In genomic region chr4:138747851-138748250, GRCm38 (mm10) we compare ENCODE assay signal across 11 mouse cellular contexts. TPM values are rescaled to one million over a fixed set of nuclear protein-coding genes. Genes with fewer than 3 reads are reported as not detected.
DNase-seq lines count a peak whose midpoint lies in the region; ATAC-seq and TF ChIP-seq lines count a peak whose summit lies in the region.
"Had no signal": no experiment of that assay in that cellular context is flagged by ENCODE, and none has a peak within 500 bp of the region (broad histone marks: within the 10 kb centered on the region; RNA-seq: fewer than 3 reads in every experiment).

No protein-coding gene starts in this region.

- no peaks in the 10 kb centered on the region for H3K27me3 ChIP-seq in embryonic facial prominence, embryonic 11.5 days (ENCODE audit: control insufficient read depth, insufficient read depth, low read length)
- no peaks in the 10 kb centered on the region for H3K27me3 ChIP-seq in embryonic facial prominence, embryonic 10.5 days (replicated peaks; ENCODE audit: low read depth, poor library complexity, severe bottlenecking)
- no peaks in the 10 kb centered on the region for H3K27me3 ChIP-seq in neural tube, embryonic 12.5 days (replicated peaks)

- no peak; the same call in none of the 2 replicates for TF ChIP-seq CTCF in left cerebral cortex, adult 2 months (IDR thresholded peaks at IDR 0.05)

- no peaks in the 10 kb centered on the region for H3K9me3 ChIP-seq in embryonic facial prominence, embryonic 11.5 days (replicated peaks; ENCODE audit: control insufficient read depth, low read length)
- 0 out of 2 replicates have a peak, but pooled peaks cover 2% of the 10 kb centered on the region for H3K9me3 ChIP-seq in embryonic facial prominence, embryonic 10.5 days
- H3K9me3 ChIP-seq in neural tube, embryonic 12.5 days, result no peaks in the 10 kb centered on the region
- H3K9me3 ChIP-seq: heart, embryonic 15.5 days had no signal

- no peak overlapping the region for H3K27ac ChIP-seq in embryonic facial prominence, embryonic 11.5 days (replicated peaks; ENCODE audit: low read depth, low read length)
- no peak overlapping the region for H3K27ac ChIP-seq in embryonic facial prominence, embryonic 10.5 days (replicated peaks)
- no peak overlapping the region for H3K27ac ChIP-seq in neural tube, embryonic 12.5 days
- peak overlapping the region; percentile 66; the same call in 1 of the 2 replicates for H3K27ac ChIP-seq in left cerebral cortex, adult 2 months
- H3K27ac ChIP-seq: heart, embryonic 15.5 days had no signal

- H3K4me3 ChIP-seq in embryonic facial prominence, embryonic 11.5 days (ENCODE audit: low read depth, low read length), result no peak overlapping the region
- no peak overlapping the region for H3K4me3 ChIP-seq in embryonic facial prominence, embryonic 10.5 days
- H3K4me3 ChIP-seq in neural tube, embryonic 12.5 days, result no peak overlapping the region
- no peak overlapping the region for H3K4me3 ChIP-seq in left cerebral cortex, adult 2 months
- H3K4me3 ChIP-seq: heart, embryonic 15.5 days had no signal

- ATAC-seq in embryonic facial prominence, embryonic 11.5 days (replicated peaks; ENCODE audit: insufficient number of reproducible peaks, low FRiP score, low TSS enrichment, low read depth), result peak; percentile 76; the same call in 1 of the 2 replicates
- ATAC-seq in neural tube, embryonic 12.5 days (ENCODE audit: low FRiP score, low read depth), result peak; percentile 76

- peaks cover 3% of the 10 kb centered on the region; the same call in 1 of the 2 replicates for H3K4me1 ChIP-seq in embryonic facial prominence, embryonic 11.5 days (ENCODE audit: control insufficient read depth, insufficient read depth, low read length)
- H3K4me1 ChIP-seq in embryonic facial prominence, embryonic 10.5 days, result peaks cover 26% of the 10 kb centered on the region
- peaks cover 7% of the 10 kb centered on the region; the same call in 1 of the 2 replicates for H3K4me1 ChIP-seq in neural tube, embryonic 12.5 days
- H3K4me1 ChIP-seq: heart, embryonic 15.5 days had no signal

- 71% methylated on average over 10 of the region's 10 CpGs for WGBS in embryonic facial prominence, embryonic 11.5 days
- WGBS in embryonic facial prominence, embryonic 10.5 days, result 76% methylated on average over 10 of the region's 10 CpGs
- 62% methylated on average over 10 of the region's 10 CpGs for WGBS in neural tube, embryonic 12.5 days

- DNase-seq in embryonic facial prominence, embryonic 11.5 days (ENCODE audit: low spot score), result no peak
- no peak for DNase-seq in embryonic facial prominence, embryonic 10.5 days (ENCODE audit: low spot score)
- no peak for DNase-seq in neural tube, embryonic 10.5 days (ENCODE audit: extremely low spot score, low spot score)
- peak; percentile 43 to 54 for DNase-seq in left cerebral cortex, adult 2 months (ENCODE audit: extremely low spot score in 1 of 2, low spot score in 2 of 2)
- DNase-seq in thymus, postnatal 36 days, result peak; percentile 46 to 52
- no peak for DNase-seq in urinary bladder, postnatal 25 days (ENCODE audit: low spot score)
- no peak for DNase-seq in ovary, postnatal 10 days (ENCODE audit: low spot score)

- no peaks in the 10 kb centered on the region for H3K36me3 ChIP-seq in embryonic facial prominence, embryonic 11.5 days (replicated peaks; ENCODE audit: control insufficient read depth, insufficient read depth, low read depth, low read length)
- no peaks in the 10 kb centered on the region for H3K36me3 ChIP-seq in embryonic facial prominence, embryonic 10.5 days (replicated peaks)
- H3K36me3 ChIP-seq in neural tube, embryonic 12.5 days, result no peaks in the 10 kb centered on the region
- H3K36me3 ChIP-seq: heart, embryonic 15.5 days had no signal

- H3K9ac ChIP-seq in embryonic facial prominence, embryonic 11.5 days (replicated peaks; ENCODE audit: low read length), result no peak overlapping the region
- H3K9ac ChIP-seq in neural tube, embryonic 12.5 days, result no peak overlapping the region
- H3K9ac ChIP-seq: heart, embryonic 15.5 days had no signal

- intact Hi-C loops in left cerebral cortex, adult 2 months (cut with DNase I), result loop anchor here (1.0 to 2.0 kb wide), 3 partner anchors 45 to 299 kb away; no protein-coding TSS in a partner anchor

- H3K4me2 ChIP-seq in embryonic facial prominence, embryonic 11.5 days (ENCODE audit: low read depth, low read length), result no peak overlapping the region
- no peak overlapping the region for H3K4me2 ChIP-seq in neural tube, embryonic 12.5 days (replicated peaks)
- H3K4me2 ChIP-seq: heart, embryonic 15.5 days had no signal

RNA-seq across cellular contexts. Expression of gene Pla2g2f, which starts 9.6 kb away (rescaled TPM):
- not detected in 2 replicates for polyA plus RNA-seq in embryonic facial prominence, embryonic 11.5 days (2014; fragmentation: Nextera tagmentation; extraction: Ambion mirVana)
- polyA plus RNA-seq in embryonic facial prominence, embryonic 10.5 days (2016; fragmentation: Nextera tagmentation; extraction: Ambion mirVana), result not detected in 2 replicates
- polyA plus RNA-seq in neural tube, embryonic 12.5 days (2016; fragmentation: Nextera tagmentation; extraction: Ambion mirVana), result 0.08 and 0.28 TPM in 2 replicates
- not detected for total RNA-seq in left cerebral cortex, adult 2 months (2021)
- total RNA-seq: megakaryocyte-erythroid progenitor cell, adult 5-6 weeks had no signal
- polyA plus RNA-seq: C2C12 had no signal

RNA-seq across cellular contexts. Expression of gene Ubxn10, which starts 10.9 kb away (rescaled TPM):
- polyA plus RNA-seq in embryonic facial prominence, embryonic 11.5 days (2014; fragmentation: Nextera tagmentation; extraction: Ambion mirVana), result 1.1 and 1.4 TPM in 2 replicates
- 1.3 and 1.4 TPM in 2 replicates for polyA plus RNA-seq in embryonic facial prominence, embryonic 10.5 days (2016; fragmentation: Nextera tagmentation; extraction: Ambion mirVana)
- polyA plus RNA-seq in neural tube, embryonic 12.5 days (2016; fragmentation: Nextera tagmentation; extraction: Ambion mirVana), result 1.0 and 1.7 TPM in 2 replicates
- total RNA-seq in left cerebral cortex, adult 2 months (2021), result 1 to 10 TPM; 1.4 to 1.5 TPM
- total RNA-seq: megakaryocyte-erythroid progenitor cell, adult 5-6 weeks had no signal
- polyA plus RNA-seq: C2C12 had no signal

RNA-seq across cellular contexts. Expression of gene Pla2g2c, which starts 23.3 kb away (rescaled TPM):
- 0.28 and 0.48 TPM in 2 replicates for polyA plus RNA-seq in embryonic facial prominence, embryonic 11.5 days (2014; fragmentation: Nextera tagmentation; extraction: Ambion mirVana)
- 0.52 and 0.65 TPM in 2 replicates for polyA plus RNA-seq in embryonic facial prominence, embryonic 10.5 days (2016; fragmentation: Nextera tagmentation; extraction: Ambion mirVana)
- polyA plus RNA-seq in neural tube, embryonic 12.5 days (2016; fragmentation: Nextera tagmentation; extraction: Ambion mirVana), result 0.57 and 0.61 TPM in 2 replicates
- not detected for total RNA-seq in left cerebral cortex, adult 2 months (2021)
- total RNA-seq: megakaryocyte-erythroid progenitor cell, adult 5-6 weeks had no signal
- polyA plus RNA-seq: C2C12 had no signal

RNA-seq across cellular contexts. Expression of gene Pla2g2d, which starts 27.7 kb away (rescaled TPM):
- 0.43 and 1.1 TPM in 2 replicates for polyA plus RNA-seq in embryonic facial prominence, embryonic 11.5 days (2014; fragmentation: Nextera tagmentation; extraction: Ambion mirVana)
- polyA plus RNA-seq in embryonic facial prominence, embryonic 10.5 days (2016; fragmentation: Nextera tagmentation; extraction: Ambion mirVana), result 0.26 and 0.80 TPM in 2 replicates
- 1.1 and 1.5 TPM in 2 replicates for polyA plus RNA-seq in neural tube, embryonic 12.5 days (2016; fragmentation: Nextera tagmentation; extraction: Ambion mirVana)
- total RNA-seq in left cerebral cortex, adult 2 months (2021), result under 1 TPM; 0.42 to 0.97 TPM
- total RNA-seq: megakaryocyte-erythroid progenitor cell, adult 5-6 weeks had no signal
- polyA plus RNA-seq: C2C12; heart, embryonic 15.5 days had no signal

Comparison
In these comparisons a context has a peak if more than half of its experiments do, and no peak if none do; other contexts are left out.
1. DNase-seq: peak in left cerebral cortex, adult 2 months (2 of 2) and thymus, postnatal 36 days (2 of 2); none in embryonic facial prominence, embryonic 11.5 days (single experiment), embryonic facial prominence, embryonic 10.5 days (single experiment), neural tube, embryonic 10.5 days (single experiment), urinary bladder, postnatal 25 days (single experiment) and ovary, postnatal 10 days (single experiment).